Mouse (Mus musculus) ES-E14 (cell line): ENCODE measurements around the gene Nkx6-1. TPM values are rescaled to one million over a fixed set of nuclear protein-coding genes. Genes with fewer than 3 reads are reported as not detected.

Source experiments
- DNase-seq: peaks from one replicate; pipeline ENCODE4 v3.0.0-alpha.2; 2013; ENCODE audit warnings: low read depth, low spot score
- H3K27ac ChIP-seq: 2 replicates; pipeline ENCODE4 v1.5.1; 2012; ENCODE audit warnings: low read depth, mild to moderate bottlenecking, low read length, moderate library complexity, mixed read lengths; ENCODE audit not compliant: poor library complexity, insufficient read depth, severe bottlenecking
- H3K36me3 ChIP-seq: 2 replicates; pipeline ENCODE4 v1.6.1; 2012; ENCODE audit warnings: mild to moderate bottlenecking, low read length, moderate library complexity, mixed read lengths; ENCODE audit not compliant: control insufficient read depth, poor library complexity, insufficient read depth, severe bottlenecking
- H3K4me1 ChIP-seq, 2 experiments: fragments of 150-350 bp in 1 of 2; sonication (generic) in 1 of 2; 2 replicates each; pipeline ENCODE4 v1.6.1; 2012; ENCODE audit warnings: low read length in 2 of 2, mild to moderate bottlenecking in 1 of 2, mixed read lengths in 1 of 2; ENCODE audit not compliant: control insufficient read depth in 2 of 2, insufficient read depth in 2 of 2, poor library complexity in 1 of 2
- H3K4me3 ChIP-seq, 2 experiments: fragments of 150-350 bp in 1 of 2; sonication (generic) in 1 of 2; 2 replicates each; pipeline ENCODE4 v1.5.1; 2012; ENCODE audit warnings: low read length in 2 of 2, low read depth in 1 of 2, mild to moderate bottlenecking in 1 of 2, mixed read lengths in 1 of 2; ENCODE audit not compliant: insufficient read depth in 1 of 2, poor library complexity in 1 of 2, severe bottlenecking in 1 of 2
- H3K9ac ChIP-seq: 2 replicates; pipeline ENCODE4 v1.6.1; 2012; ENCODE audit warnings: low read depth, mild to moderate bottlenecking, low read length, mixed read lengths; ENCODE audit not compliant: poor library complexity, insufficient read depth, severe bottlenecking
- H3K9me3 ChIP-seq: fragments of 150-350 bp; sonication (generic); 2 replicates; pipeline ENCODE4 v1.6.1; 2012; ENCODE audit warnings: low read depth, mild to moderate bottlenecking, low read length; ENCODE audit not compliant: control insufficient read depth, insufficient read depth
- CHD2 ChIP-seq: IDR thresholded peaks from 2 replicates; pipeline ENCODE4 v1.6.1; 2014; ENCODE audit warnings: mild to moderate bottlenecking, low read depth, low read length, inconsistent platforms
- HCFC1 ChIP-seq: IDR thresholded peaks from 2 replicates; pipeline ENCODE4 v1.6.1; 2012; ENCODE audit warnings: low read length, inconsistent platforms, borderline replicate concordance; ENCODE audit not compliant: insufficient read depth
- MAFK ChIP-seq: IDR thresholded peaks from 2 replicates; pipeline ENCODE4 v1.6.1; 2014; ENCODE audit warnings: mild to moderate bottlenecking, low read depth, low read length, inconsistent platforms; ENCODE audit not compliant: insufficient read depth
- ZC3H11A ChIP-seq: IDR thresholded peaks from 2 replicates; pipeline ENCODE4 v1.6.1; 2012; ENCODE audit warnings: low read depth, mild to moderate bottlenecking, inconsistent platforms, low read length, borderline replicate concordance
- ZNF384 ChIP-seq: IDR thresholded peaks from 2 replicates; pipeline ENCODE4 v1.6.1; 2012; ENCODE audit warnings: low read depth, low read length, inconsistent platforms
- in situ Hi-C, 2 experiments: fragments of 600-800 bp; cut with MboI; formaldehyde crosslinking; loops; one replicate each; pipeline ENCODE4 v1.15.1; 2025; ENCODE audit warnings: low sequenced_read_pairs in 2 of 2, inconsistent platforms in 1 of 2; ENCODE audit not compliant: unreplicated experiment in 2 of 2
- total RNA-seq: library from RNA; depleted of rRNA; stranded (reverse); fragments of 300-350 nt; gene quantifications from 2 replicates; pipeline ENCODE4 v1.2.3, GENCODE M21; 2012

Gene Nkx6-1
- total RNA-seq, 1 experiment: 0.04 TPM

DNA sequence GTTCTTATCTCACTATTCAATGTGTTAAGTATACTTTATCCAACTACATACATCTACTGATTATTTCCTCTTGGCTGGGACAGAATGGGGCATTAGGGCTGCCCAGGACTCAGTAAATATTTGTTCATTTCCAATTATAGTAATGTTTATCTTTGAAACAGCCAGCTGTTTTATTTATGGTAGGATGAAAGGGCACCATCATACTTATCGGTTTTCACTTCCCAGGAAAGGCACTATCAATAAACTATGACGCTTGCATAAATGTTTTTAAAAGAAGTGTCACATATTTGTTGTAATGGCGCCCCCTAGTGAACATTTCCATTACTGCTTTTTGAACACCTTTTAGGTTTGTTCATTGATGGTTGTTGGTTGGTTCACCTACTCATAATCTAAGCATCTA lies 35.8 kb upstream of the Nkx6-1 start:
- TF ChIP-seq ZC3H11A (no peak), CHD2 (no peak), ZNF384 (no peak), MAFK (no peak), HCFC1 (no peak)
- H3K36me3 ChIP-seq: no peaks in the 10 kb centered on the region
- peaks cover 0 to 6% of the 10 kb centered on the region in 2 experiments; a peak in 1 of 4 replicates for H3K4me1 ChIP-seq
- peak; percentile 61 for DNase-seq
- H3K9me3 ChIP-seq: no peaks in the 10 kb centered on the region
- no peak overlapping the region for H3K4me3 ChIP-seq
- in situ Hi-C loops: no loop called here
- no peak overlapping the region for H3K9ac ChIP-seq
- no peak overlapping the region for H3K27ac ChIP-seq

DNA sequence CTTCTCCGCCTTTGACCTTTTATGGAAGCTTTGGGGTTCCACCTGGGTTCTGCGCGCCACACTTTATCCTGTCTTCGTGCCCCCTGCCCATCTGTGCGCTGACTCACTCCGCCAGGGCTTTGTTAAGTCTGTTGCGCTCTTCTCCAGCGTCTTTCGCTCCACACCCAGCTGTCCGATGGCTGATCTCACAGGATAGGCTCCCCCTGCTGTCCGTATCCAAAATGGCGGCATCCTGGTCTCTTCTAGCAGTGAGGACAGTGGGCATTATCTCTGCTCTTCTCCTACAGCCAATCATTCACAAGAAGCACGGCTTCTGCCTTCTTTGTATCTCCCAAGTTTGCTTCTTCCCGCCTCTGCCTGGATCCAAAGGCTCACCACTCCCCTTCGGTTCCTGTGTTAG lies 23.8 kb upstream of the Nkx6-1 start:
- Histone ChIP-seq H3K36me3 (no peaks in the 10 kb centered on the region), H3K4me1 (peaks cover 0 to 2% of the 10 kb centered on the region in 2 experiments; a peak in 1 of 4 replicates), H3K9me3 (no peaks in the 10 kb centered on the region), H3K27ac (no peak overlapping the region), H3K4me3 (peak overlapping the region in 1 of 2 experiments; percentile 35; a peak in 2 of 4 replicates), H3K9ac (no peak overlapping the region)
- in situ Hi-C loops: no loop called here
- DNase-seq: peak; percentile 66
- TF ChIP-seq ZNF384: no peak
- TF ChIP-seq CHD2: no peak
- no peak for TF ChIP-seq ZC3H11A
- TF ChIP-seq MAFK: no peak
- TF ChIP-seq HCFC1: no peak

DNA sequence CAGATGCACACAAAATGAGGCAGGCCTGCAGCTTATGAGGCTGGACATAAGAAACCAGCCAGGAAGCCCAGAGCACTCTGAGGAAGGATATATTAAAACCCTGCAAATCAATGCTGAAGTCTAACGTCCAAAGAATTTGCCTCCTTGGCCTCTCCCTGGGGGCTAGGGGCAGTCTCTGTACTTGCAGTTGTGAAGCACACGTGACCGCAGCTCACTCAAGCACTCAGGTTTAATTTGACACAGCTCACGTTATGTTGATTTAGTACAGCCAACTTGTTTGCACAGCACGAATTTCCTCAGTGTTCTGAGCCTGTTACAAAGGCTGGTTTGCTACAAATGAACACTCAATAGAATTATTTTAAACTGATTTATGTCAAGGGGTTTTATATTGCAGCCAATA lies 18.5 kb upstream of the Nkx6-1 start:
- TF ChIP-seq MAFK: no peak
- no peak for TF ChIP-seq ZNF384
- TF ChIP-seq ZC3H11A: no peak
- no peak for TF ChIP-seq HCFC1
- TF ChIP-seq CHD2: no peak
- DNase-seq: no peak
- no peak overlapping the region for H3K4me3 ChIP-seq
- H3K4me1 ChIP-seq: no peaks in the 10 kb centered on the region; a peak in 1 of 4 replicates
- H3K36me3 ChIP-seq: no peaks in the 10 kb centered on the region
- H3K9me3 ChIP-seq: no peaks in the 10 kb centered on the region
- in situ Hi-C loops: no loop called here
- no peak overlapping the region for H3K27ac ChIP-seq
- H3K9ac ChIP-seq: no peak overlapping the region

DNA sequence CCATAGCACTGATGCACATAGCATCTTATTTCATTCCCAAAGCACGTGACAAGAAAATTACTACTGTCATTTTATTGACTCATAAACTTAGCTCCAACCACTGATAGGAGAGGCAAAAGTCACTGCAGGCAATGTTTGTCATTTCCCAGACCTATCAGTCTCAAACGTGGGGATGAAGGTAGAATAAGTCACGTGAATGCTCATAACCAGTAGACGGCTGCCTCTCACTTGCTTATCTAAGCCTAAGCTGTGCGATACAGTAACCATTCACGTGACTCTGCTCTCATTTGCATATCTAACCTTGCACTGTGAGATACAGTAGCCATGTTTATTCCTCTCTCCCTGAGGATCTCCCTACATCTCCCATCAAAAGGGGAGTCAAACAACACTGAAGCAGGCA lies 15.5 kb upstream of the Nkx6-1 start:
- H3K9me3 ChIP-seq: no peaks in the 10 kb centered on the region
- H3K9ac ChIP-seq: no peak overlapping the region
- DNase-seq: no peak
- no peak overlapping the region for H3K4me3 ChIP-seq
- no peak overlapping the region for H3K27ac ChIP-seq
- no peaks in the 10 kb centered on the region for H3K36me3 ChIP-seq
- in situ Hi-C loops: no loop called here
- TF ChIP-seq MAFK: no peak
- no peak for TF ChIP-seq ZNF384
- TF ChIP-seq HCFC1: no peak
- no peak for TF ChIP-seq CHD2
- no peak for TF ChIP-seq ZC3H11A
- H3K4me1 ChIP-seq: no peaks in the 10 kb centered on the region

DNA sequence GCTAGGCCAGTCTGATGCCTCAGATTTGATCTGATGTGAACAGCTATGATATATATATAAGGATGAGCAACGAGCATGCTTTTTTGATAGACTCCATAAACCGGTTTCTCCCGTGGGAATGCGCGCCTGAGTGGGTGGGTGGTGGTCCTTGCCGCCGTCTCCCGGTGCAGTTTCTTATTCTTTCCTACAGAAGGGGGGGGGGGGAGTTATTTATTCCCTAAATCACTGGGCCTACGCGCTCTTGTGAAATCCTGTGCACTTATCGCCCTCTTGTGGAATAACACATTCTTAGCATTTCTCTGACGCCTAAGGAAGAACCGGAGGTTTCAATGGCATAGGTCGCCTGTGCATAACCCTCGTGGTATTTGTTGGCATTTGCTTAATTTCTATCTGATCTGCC lies 4.6 kb upstream of the Nkx6-1 start:
- DNase-seq: no peak
- TF ChIP-seq ZC3H11A (no peak), ZNF384 (no peak), CHD2 (no peak), HCFC1 (no peak), MAFK (no peak)
- Histone ChIP-seq H3K4me3 (no peak overlapping the region), H3K9ac (no peak overlapping the region), H3K4me1 (peaks cover 0 to 4% of the 10 kb centered on the region in 2 experiments; a peak in 1 of 4 replicates), H3K9me3 (no peaks in the 10 kb centered on the region), H3K36me3 (no peaks in the 10 kb centered on the region), H3K27ac (no peak overlapping the region)
- in situ Hi-C loops: loop anchor here in 1 of 2 experiments (25.0 kb wide), 2 partner anchors 832 to 957 kb away; partner anchors contain the start of genes Gpat3 and Hpse
